Mouse (Mus musculus) olfactory bulb, adult 2 months (tissue): ENCODE measurements around the gene Apoc1.

ENCODE experiments used
- CTCF ChIP-seq: fragments of 200-500 bp; IDR thresholded peaks from 2 replicates; pipeline ENCODE4 v1.5.1; 2012; ENCODE audit warnings: low read depth, mild to moderate bottlenecking, low read length, moderate library complexity; ENCODE audit not compliant: insufficient read depth
- POLR2A ChIP-seq: fragments of 200-500 bp; IDR thresholded peaks from 2 replicates; pipeline ENCODE4 v1.6.1; 2012; ENCODE audit warnings: mild to moderate bottlenecking, low read depth, low read length, moderate library complexity; ENCODE audit not compliant: insufficient read depth

GRCm38 (mm10) chr7:19682979-19683378 is 9.5 kb downstream of the Apoc1 start:
- TF ChIP-seq POLR2A (no peak), CTCF (no peak)
